Mouse (Mus musculus): ENCODE results near the gene Kank2. TPM values are rescaled to one million over a fixed set of nuclear protein-coding genes. Genes with fewer than 3 reads are reported as not detected.

Kank2 gene
- total and polyA plus RNA-seq, 3 experiments, result 0.09 to 2.3 (median 0.60) TPM

- TF ChIP-seq MYC (IDR thresholded peaks at IDR 0.05; ENCODE audit: low read depth, low read length), result no peak
- no peak for TF ChIP-seq TBP (conservative IDR thresholded peaks at IDR 0.05; ENCODE audit: low read depth, low read length)
- no peak for TF ChIP-seq TCF12 (IDR thresholded peaks at IDR 0.05; ENCODE audit: low read depth, low read length)
- no peak for TF ChIP-seq MAFK (IDR thresholded peaks at IDR 0.05; ENCODE audit: insufficient replicate concordance, low read length)
- no peak for TF ChIP-seq MXI1 (IDR thresholded peaks at IDR 0.05; ENCODE audit: low read depth, low read length)
- no peak for TF ChIP-seq RAD21 (IDR thresholded peaks at IDR 0.05; ENCODE audit: low read depth, low read length)
- TF ChIP-seq NRF1 (IDR thresholded peaks at IDR 0.05; ENCODE audit: low read depth, low read length), result no peak
- TF ChIP-seq MAZ (IDR thresholded peaks at IDR 0.05; ENCODE audit: low read depth, low read length), result no peak
- no peak for TF ChIP-seq CHD1 (IDR thresholded peaks at IDR 0.05; ENCODE audit: low read depth, low read length)
- TF ChIP-seq UBTF (IDR thresholded peaks at IDR 0.05; ENCODE audit: low read depth, low read length), result no peak
- no peak for TF ChIP-seq JUND (conservative IDR thresholded peaks at IDR 0.05; ENCODE audit: low read depth, low read length)
- TF ChIP-seq ZC3H11A (IDR thresholded peaks at IDR 0.05; ENCODE audit: low read depth, low read length), result no peak
- H3K4me1 ChIP-seq (ENCODE audit: control insufficient read depth in 1 of 2, insufficient read depth in 2 of 2), result peaks cover 0 to 3% of the 10 kb centered on the region in 2 experiments; a peak in 1 of 4 replicates
- DNase-seq (ENCODE audit: extremely low read depth), result no peak
- no peaks in the 10 kb centered on the region for H3K9me3 ChIP-seq (replicated peaks; ENCODE audit: low read length)
- H3K27ac ChIP-seq (ENCODE audit: insufficient read depth, low read depth), result no peak overlapping the region
- no peak overlapping the region for H3K9ac ChIP-seq (ENCODE audit: insufficient read depth, low read depth)
- dilution Hi-C loops (cut with MboI; ENCODE audit: extremely low pct_ligation_motif_present, extremely low pct_unique_long_range_greater_than_20kb, low sequenced_read_pairs) (no loop called here), in situ Hi-C loops (cut with MboI; ENCODE audit: low pct_ligation_motif_present, low pct_unique_long_range_greater_than_20kb, low sequenced_read_pairs) (no loop called here)
- no peak overlapping the region for H3K4me3 ChIP-seq (replicated peaks in 1 of 3; ENCODE audit: low read depth in 2 of 3, low read length in 2 of 3, poor library complexity in 1 of 3)
- no peak overlapping the region for H3K4me2 ChIP-seq (ENCODE audit: insufficient read depth, low read depth, poor library complexity, severe bottlenecking)
- no peaks in the 10 kb centered on the region for H3K27me3 ChIP-seq (replicated peaks)
- H3K79me2 ChIP-seq (replicated peaks; ENCODE audit: control insufficient read depth, extremely low read depth, insufficient read depth, poor library complexity, severe bottlenecking), result no peaks in the 10 kb centered on the region
- H3K36me3 ChIP-seq (replicated peaks in 1 of 2; ENCODE audit: control insufficient read depth in 1 of 2, insufficient read depth in 1 of 2, low read length in 1 of 2), result peaks cover 72 to 93% of the 10 kb centered on the region in 2 experiments
These were observed 57.0 kb downstream of the Kank2 start for GRCm38 (mm10) chr9:21741514-21741913.

- H3K27me3 ChIP-seq (replicated peaks), result no peaks in the 10 kb centered on the region
- no peak overlapping the region for H3K4me2 ChIP-seq (ENCODE audit: insufficient read depth, low read depth, poor library complexity, severe bottlenecking)
- dilution Hi-C loops (cut with MboI; ENCODE audit: extremely low pct_ligation_motif_present, extremely low pct_unique_long_range_greater_than_20kb, low sequenced_read_pairs) (no loop called here), in situ Hi-C loops (cut with MboI; ENCODE audit: low pct_ligation_motif_present, low pct_unique_long_range_greater_than_20kb, low sequenced_read_pairs) (no loop called here)
- TF ChIP-seq MXI1 (IDR thresholded peaks at IDR 0.05; ENCODE audit: low read depth, low read length), result no peak
- TF ChIP-seq POLR2A (IDR thresholded peaks at IDR 0.05; ENCODE audit: low read depth, low read length), result no peak
- no peak for TF ChIP-seq SMC3 (IDR thresholded peaks at IDR 0.05; ENCODE audit: low read depth, low read length)
- TF ChIP-seq TCF12 (IDR thresholded peaks at IDR 0.05; ENCODE audit: low read depth, low read length), result no peak
- TF ChIP-seq JUND (conservative IDR thresholded peaks at IDR 0.05; ENCODE audit: low read depth, low read length), result no peak
- TF ChIP-seq MYC (IDR thresholded peaks at IDR 0.05; ENCODE audit: low read depth, low read length), result no peak
- TF ChIP-seq CHD1 (IDR thresholded peaks at IDR 0.05; ENCODE audit: low read depth, low read length), result no peak
- no peak for TF ChIP-seq RAD21 (IDR thresholded peaks at IDR 0.05; ENCODE audit: low read depth, low read length)
- no peak for TF ChIP-seq KAT2A (IDR thresholded peaks at IDR 0.05; ENCODE audit: insufficient replicate concordance, low read length)
- no peak for TF ChIP-seq ZNF384 (IDR thresholded peaks at IDR 0.05; ENCODE audit: low read depth, low read length)
- TF ChIP-seq EP300 (IDR thresholded peaks at IDR 0.05; ENCODE audit: low read length), result no peak
- H3K4me1 ChIP-seq (ENCODE audit: control insufficient read depth in 1 of 2, insufficient read depth in 2 of 2), result peaks cover 0 to 3% of the 10 kb centered on the region in 2 experiments; a peak in 1 of 4 replicates
- DNase-seq (ENCODE audit: extremely low read depth), result no peak
- H3K79me2 ChIP-seq (replicated peaks; ENCODE audit: control insufficient read depth, extremely low read depth, insufficient read depth, poor library complexity, severe bottlenecking), result no peaks in the 10 kb centered on the region
- no peak overlapping the region for H3K4me3 ChIP-seq (replicated peaks in 1 of 3; ENCODE audit: low read depth in 2 of 3, low read length in 2 of 3, poor library complexity in 1 of 3)
- peaks cover 66 to 91% of the 10 kb centered on the region in 2 experiments for H3K36me3 ChIP-seq (replicated peaks in 1 of 2; ENCODE audit: control insufficient read depth in 1 of 2, insufficient read depth in 1 of 2, low read length in 1 of 2)
- H3K9ac ChIP-seq (ENCODE audit: insufficient read depth, low read depth), result no peak overlapping the region
- H3K9me3 ChIP-seq (replicated peaks; ENCODE audit: low read length), result no peaks in the 10 kb centered on the region
- H3K27ac ChIP-seq (ENCODE audit: insufficient read depth, low read depth), result no peak overlapping the region
These were observed 58.1 kb downstream of the Kank2 start for GRCm38 (mm10) chr9:21740427-21740826.
